Mouse (Mus musculus) lung, adult 2 months (tissue): ENCODE data around the gene Cep135.

Experiments
- CTCF ChIP-seq: fragments of 200-500 bp; IDR thresholded peaks from 2 replicates; pipeline ENCODE4 v1.5.1; 2011; ENCODE audit warnings: mild to moderate bottlenecking, low read length, control low read depth; ENCODE audit not compliant: insufficient read depth
- POLR2A ChIP-seq: fragments of 200-500 bp; IDR thresholded peaks from 2 replicates; pipeline ENCODE4 v1.6.1; 2011; ENCODE audit warnings: low read depth, mild to moderate bottlenecking, control low read depth, low read length, borderline replicate concordance; ENCODE audit errors: extremely low read depth

- TF ChIP-seq POLR2A, result no peak
- TF ChIP-seq CTCF, result no peak
These were observed 21.3 kb downstream of the Cep135 start for GRCm38 (mm10) chr5:76609702-76610370.
